Mouse (Mus musculus): Measurements from ENCODE around the gene Ssxb6. TPM values are rescaled to one million over a fixed set of nuclear protein-coding genes. Genes with fewer than 3 reads are reported as not detected.

Ssxb6 gene
- not detected for polyA plus RNA-seq (2017; shearing (Covaris generic))

GRCm38 (mm10) chrX:8548155-8548554 is at the start of gene Ssxb6:
Ssxb6 (minus strand) TSS chrX:8548255.

DNA sequence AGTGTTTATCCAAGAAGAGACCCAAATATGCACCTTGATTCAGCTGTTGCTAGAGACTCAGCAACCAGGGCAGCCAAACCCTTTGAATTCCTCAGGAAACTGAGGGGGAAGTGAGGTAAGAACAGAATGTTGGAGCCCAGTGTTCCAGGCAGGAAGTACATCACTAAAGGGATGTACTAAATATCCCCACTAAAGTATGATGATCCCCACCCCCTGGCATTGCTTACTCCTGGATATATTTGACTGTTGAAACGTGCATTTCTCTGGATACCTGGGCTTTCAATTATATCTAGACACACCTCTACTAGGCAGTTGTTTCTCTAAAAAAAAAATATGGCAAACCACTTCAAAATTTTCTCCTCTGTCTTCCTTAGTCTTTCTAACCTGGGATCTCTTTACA is 43.7 kb upstream of the Ssxb6 start, which contains the start of gene Ssxb3:
Gene Ssxb3, minus strand, starts transcription at position 101 of the 400 bp plus-strand sequence.

DNA sequence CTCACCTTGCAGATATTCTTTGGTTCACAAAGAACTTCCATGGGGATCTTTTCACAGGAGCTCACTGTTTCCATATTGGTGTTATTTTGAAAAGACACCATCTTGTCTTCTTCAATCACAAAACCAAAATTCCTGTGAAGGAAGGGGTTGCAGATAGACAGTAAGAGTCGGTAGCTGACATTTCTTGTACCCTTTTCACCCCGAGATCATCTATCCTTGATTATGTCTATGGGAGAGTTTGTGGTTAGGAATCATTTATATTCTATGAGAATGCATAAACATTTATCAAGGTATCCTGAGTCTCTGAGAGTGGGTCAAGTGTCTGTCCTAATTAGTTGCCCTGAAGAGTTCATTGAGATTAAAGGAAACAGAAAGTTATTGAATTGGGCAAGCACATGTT is 23.2 kb downstream of the Ssxb6 start, which contains the start of gene Gm14459:
Gene Gm14459, minus strand, starts transcription at position 101 of the 400 bp plus-strand sequence.

Other genes starting within 250 kb of the Ssxb6 start
- not detected for gene Ssxb10, start 220.8 kb downstream of the Ssxb6 start, polyA plus RNA-seq (2017; shearing (Covaris generic))
- gene Ssxb9, start 181.3 kb downstream of the Ssxb6 start, polyA plus RNA-seq (2017; shearing (Covaris generic)) = not detected
- gene Ssxb1, start 134.9 kb downstream of the Ssxb6 start, polyA plus RNA-seq (2017; shearing (Covaris generic)) = not detected
- gene Ssxb2, start 86.5 kb downstream of the Ssxb6 start, polyA plus RNA-seq (2017; shearing (Covaris generic)) = not detected
- gene Gm14459, start 23.3 kb downstream of the Ssxb6 start, polyA plus RNA-seq (2017; shearing (Covaris generic)) = not detected
- gene Ssxb3, start 43.6 kb upstream of the Ssxb6 start, polyA plus RNA-seq (2017; shearing (Covaris generic)) = not detected
- gene Ssxb8, start 142.6 kb upstream of the Ssxb6 start, polyA plus RNA-seq (2017; shearing (Covaris generic)) = 0.71 TPM
- not detected for gene Ssx9, start 200.2 kb upstream of the Ssxb6 start, polyA plus RNA-seq (2017; shearing (Covaris generic))

Data from naive thymus-derived CD4-positive, alpha-beta T cell, adult 5 months (primary cell).